Mouse (Mus musculus) limb, embryonic 11.5 days (tissue): ENCODE measurements around the gene Aff3. TPM values are rescaled to one million over a fixed set of nuclear protein-coding genes. Genes with fewer than 3 reads are reported as not detected.

Source experiments
- ATAC-seq: fragments of 200-750 bp; cut with Nextera tagmentation; 2 replicates; pipeline ENCODE4 v1.8.0; 2017; ENCODE audit warnings: low read depth; ENCODE audit not compliant: insufficient number of reproducible peaks, low FRiP score, low TSS enrichment
- DNase-seq: peaks from one replicate; pipeline ENCODE4 v3.0.0-alpha.2; 2015; ENCODE audit warnings: low spot score
- H3K27ac ChIP-seq: fragments of 300-500 bp; sonication (generic); replicated peaks from 2 replicates; pipeline ENCODE4 v1.5.1; 2014; ENCODE audit warnings: low read depth, mild to moderate bottlenecking, low read length
- H3K27me3 ChIP-seq: fragments of 300-500 bp; sonication (generic); 2 replicates; pipeline ENCODE4 v1.6.1; 2014; ENCODE audit warnings: mild to moderate bottlenecking, low read length, mixed read lengths; ENCODE audit not compliant: control insufficient read depth, insufficient read depth
- H3K36me3 ChIP-seq: fragments of 300-500 bp; sonication (generic); 2 replicates; pipeline ENCODE4 v1.6.1; 2014; ENCODE audit warnings: mild to moderate bottlenecking, low read length, moderate library complexity, mixed read lengths; ENCODE audit not compliant: control insufficient read depth, insufficient read depth
- H3K4me1 ChIP-seq: fragments of 300-500 bp; sonication (generic); 2 replicates; pipeline ENCODE4 v1.6.1; 2014; ENCODE audit warnings: low read length, mixed read lengths; ENCODE audit not compliant: control insufficient read depth, insufficient read depth
- H3K4me2 ChIP-seq: fragments of 300-500 bp; sonication (generic); 2 replicates; pipeline ENCODE4 v1.6.1; 2014; ENCODE audit warnings: low read depth, mild to moderate bottlenecking, moderate library complexity; ENCODE audit not compliant: severe bottlenecking
- H3K4me3 ChIP-seq: fragments of 300-500 bp; sonication (generic); 2 replicates; pipeline ENCODE4 v1.5.1; 2014; ENCODE audit warnings: low read depth, low read length
- H3K9ac ChIP-seq: fragments of 300-500 bp; sonication (generic); 2 replicates; pipeline ENCODE4 v1.6.1; 2014; ENCODE audit warnings: mild to moderate bottlenecking, low read length
- H3K9me3 ChIP-seq: fragments of 300-500 bp; sonication (generic); 2 replicates; pipeline ENCODE4 v1.6.1; 2016; ENCODE audit warnings: low read length; ENCODE audit not compliant: control insufficient read depth
- WGBS: fragments of 180-500 bp; shearing (Covaris S2); extraction: QIAGEN DNeasy Blood & Tissue Kit; methylation state at CpG from one replicate; pipeline ENCODE4 v1.1.7; 2014; 5-methylcytosine and 5-hydroxymethylcytosine counted together
- polyA plus RNA-seq: library from polyadenylated mRNA; unstranded; fragments of >200 nt; fragmentation: Nextera tagmentation; extraction: Ambion mirVana; gene quantifications from 2 replicates; pipeline ENCODE4 v1.2.1, GENCODE M21; 2014

Gene Aff3
- polyA plus RNA-seq, 1 experiment from 2014 or later: 43.9 TPM

- Histone ChIP-seq H3K4me3 (no peak overlapping the region), H3K4me2 (no peak overlapping the region), H3K27me3 (no peaks in the 10 kb centered on the region), H3K4me1 (peaks cover 8% of the 10 kb centered on the region; the same call in 1 of the 2 replicates), H3K9ac (no peak overlapping the region), H3K36me3 (no peaks in the 10 kb centered on the region), H3K9me3 (no peaks in the 10 kb centered on the region), H3K27ac (no peak overlapping the region)
- WGBS: 81% methylated on average over 1 of the region's 1 CpGs
- ATAC-seq (no peak), DNase-seq (no peak)
Observed at GRCm38 (mm10) chr1:38665611-38666010, 856 bp upstream of the Aff3 start.

DNA sequence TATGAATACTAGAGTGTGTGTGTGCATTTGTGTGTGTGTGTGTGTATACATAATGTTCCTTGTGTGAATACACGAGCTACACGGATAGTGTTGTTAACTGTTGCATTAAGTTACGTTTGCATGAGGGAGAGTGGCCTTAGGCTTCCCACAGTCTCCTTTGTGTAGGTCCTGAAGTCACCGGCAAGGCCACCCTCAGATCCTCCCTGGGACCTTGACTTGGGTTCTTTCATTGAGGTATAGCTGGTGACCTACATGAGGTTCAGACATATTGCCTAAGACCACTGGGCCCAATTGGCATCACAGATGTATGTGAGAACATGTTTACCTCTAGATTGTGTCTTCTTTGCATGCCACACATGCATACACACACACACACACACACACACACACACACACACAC, 494 bp downstream of the Aff3 start:
- Histone ChIP-seq H3K27me3 (no peaks in the 10 kb centered on the region), H3K9ac (no peak overlapping the region), H3K9me3 (no peaks in the 10 kb centered on the region), H3K4me1 (peaks cover 13% of the 10 kb centered on the region; the same call in 1 of the 2 replicates), H3K4me2 (no peak overlapping the region), H3K4me3 (no peak overlapping the region), H3K27ac (no peak overlapping the region), H3K36me3 (no peaks in the 10 kb centered on the region)
- no peak for ATAC-seq
- 89% methylated on average over 4 of the region's 4 CpGs for WGBS
- no peak for DNase-seq

GRCm38 (mm10) chr1:38662616-38663193, 2.0 kb downstream of the Aff3 start:
- ATAC-seq (no peak), DNase-seq (no peak)
- H3K4me3 ChIP-seq: no peak overlapping the region
- H3K4me1 ChIP-seq: peaks cover 15% of the 10 kb centered on the region; the same call in 1 of the 2 replicates
- no peak overlapping the region for H3K9ac ChIP-seq
- no peaks in the 10 kb centered on the region for H3K36me3 ChIP-seq
- no peaks in the 10 kb centered on the region for H3K27me3 ChIP-seq
- WGBS: 87% methylated on average over 3 of the region's 3 CpGs
- H3K4me2 ChIP-seq: no peak overlapping the region
- H3K9me3 ChIP-seq: no peaks in the 10 kb centered on the region
- H3K27ac ChIP-seq: no peak overlapping the region

DNA sequence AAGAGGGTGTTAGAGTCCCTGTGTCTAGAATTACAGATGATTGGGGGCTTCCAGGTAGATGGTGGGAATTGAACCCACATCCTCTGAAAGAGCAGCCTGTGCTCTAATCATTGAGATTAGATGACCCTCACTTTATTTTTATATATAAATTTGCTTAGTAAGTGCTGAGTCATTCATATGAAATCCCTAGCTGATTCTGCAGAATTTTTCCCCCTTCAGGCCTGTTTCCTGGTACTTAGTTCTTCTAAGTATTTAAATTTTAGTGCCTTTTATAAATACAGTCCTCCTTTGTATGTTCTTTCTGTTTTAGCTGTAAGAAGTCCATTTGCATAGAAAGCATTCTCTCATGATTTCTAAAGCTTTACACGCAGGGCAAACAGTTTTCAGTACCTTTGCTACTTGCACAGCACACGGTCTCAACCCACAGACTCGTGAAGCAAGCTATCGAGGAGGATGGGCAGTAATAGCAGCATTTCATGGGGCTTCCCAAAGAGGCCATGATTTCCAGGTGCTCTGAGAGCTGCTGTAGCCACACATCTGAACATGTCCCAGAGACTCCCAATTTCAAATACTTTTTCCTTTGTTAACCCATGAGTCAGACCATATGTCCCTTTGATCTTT, 5.7 kb downstream of the Aff3 start:
- Histone ChIP-seq H3K4me3 (no peak overlapping the region), H3K4me1 (peaks cover 15% of the 10 kb centered on the region; the same call in 1 of the 2 replicates), H3K9ac (no peak overlapping the region), H3K36me3 (no peaks in the 10 kb centered on the region), H3K4me2 (no peak overlapping the region), H3K27ac (no peak overlapping the region; the same call in 1 of the 2 replicates), H3K9me3 (no peaks in the 10 kb centered on the region), H3K27me3 (no peaks in the 10 kb centered on the region)
- no peak for ATAC-seq
- DNase-seq: no peak
- WGBS: 53% methylated on average over 4 of the region's 4 CpGs

- Histone ChIP-seq H3K9me3 (no peaks in the 10 kb centered on the region), H3K9ac (no peak overlapping the region), H3K27me3 (no peaks in the 10 kb centered on the region), H3K4me2 (no peak overlapping the region), H3K4me3 (no peak overlapping the region), H3K27ac (no peak overlapping the region), H3K4me1 (peaks cover 15% of the 10 kb centered on the region; the same call in 1 of the 2 replicates), H3K36me3 (no peaks in the 10 kb centered on the region)
- no peak for DNase-seq
- ATAC-seq: no peak
- 91% methylated on average over 9 of the region's 9 CpGs for WGBS
Observed at GRCm38 (mm10) chr1:38658376-38658775, 6.4 kb downstream of the Aff3 start.

DNA sequence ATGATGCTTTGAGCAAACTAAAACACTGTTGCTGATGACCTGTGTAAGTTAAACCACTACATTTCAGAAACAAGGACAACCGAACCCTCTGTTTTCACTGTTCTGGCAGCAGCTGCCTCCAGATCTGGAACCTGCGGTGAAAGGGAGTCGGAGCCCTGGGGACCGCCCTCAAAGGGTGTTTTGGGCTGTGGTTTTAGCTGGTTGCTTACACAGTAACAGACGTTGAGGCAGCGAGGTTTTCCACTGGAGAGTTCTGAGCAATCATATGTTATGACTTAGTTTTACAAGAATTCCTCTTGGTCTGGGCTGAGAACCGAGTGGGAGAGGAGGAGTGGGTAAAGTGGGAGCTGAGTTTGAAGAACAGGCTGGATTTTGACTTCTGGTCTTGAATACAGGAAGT, 7.1 kb downstream of the Aff3 start:
- H3K9ac ChIP-seq: no peak overlapping the region
- no peaks in the 10 kb centered on the region for H3K27me3 ChIP-seq
- DNase-seq: no peak
- peaks cover 15% of the 10 kb centered on the region; the same call in 1 of the 2 replicates for H3K4me1 ChIP-seq
- H3K4me2 ChIP-seq: no peak overlapping the region
- no peak overlapping the region for H3K27ac ChIP-seq
- 62% methylated on average over 7 of the region's 7 CpGs for WGBS
- no peaks in the 10 kb centered on the region for H3K36me3 ChIP-seq
- no peak for ATAC-seq
- no peak overlapping the region for H3K4me3 ChIP-seq
- H3K9me3 ChIP-seq: no peaks in the 10 kb centered on the region

GRCm38 (mm10) chr1:38654981-38655540, 9.7 kb downstream of the Aff3 start:
- H3K9ac ChIP-seq: no peak overlapping the region
- 95% methylated on average over 5 of the region's 5 CpGs for WGBS

GRCm38 (mm10) chr1:38650031-38650430, 14.7 kb downstream of the Aff3 start:
- no peak for DNase-seq
- Histone ChIP-seq H3K4me3 (no peak overlapping the region), H3K4me2 (no peak overlapping the region), H3K27ac (no peak overlapping the region), H3K36me3 (no peaks in the 10 kb centered on the region), H3K4me1 (peaks cover 13% of the 10 kb centered on the region), H3K9ac (no peak overlapping the region), H3K27me3 (no peaks in the 10 kb centered on the region), H3K9me3 (no peaks in the 10 kb centered on the region)
- no peak for ATAC-seq
- 51% methylated on average over 7 of the region's 7 CpGs for WGBS

More at GRCm38 (mm10) chr1:38654981-38655540, 9.7 kb downstream of the Aff3 start:
- H3K27ac ChIP-seq: no peak overlapping the region
- H3K27me3 ChIP-seq: no peaks in the 10 kb centered on the region
- peaks cover 12% of the 10 kb centered on the region for H3K4me1 ChIP-seq
- H3K36me3 ChIP-seq: no peaks in the 10 kb centered on the region
- H3K9me3 ChIP-seq: no peaks in the 10 kb centered on the region
- DNase-seq (no peak), ATAC-seq (no peak)
- H3K4me3 ChIP-seq: no peak overlapping the region
- H3K4me2 ChIP-seq: no peak overlapping the region
